Mouse (Mus musculus) ovary, postnatal 14 days (tissue): ENCODE results near the gene Dync1h1.

Experiments
- DNase-seq: peaks from one replicate; pipeline ENCODE4 v3.0.0; 2022; ENCODE audit warnings: low spot score

Gene Dync1h1

DNA sequence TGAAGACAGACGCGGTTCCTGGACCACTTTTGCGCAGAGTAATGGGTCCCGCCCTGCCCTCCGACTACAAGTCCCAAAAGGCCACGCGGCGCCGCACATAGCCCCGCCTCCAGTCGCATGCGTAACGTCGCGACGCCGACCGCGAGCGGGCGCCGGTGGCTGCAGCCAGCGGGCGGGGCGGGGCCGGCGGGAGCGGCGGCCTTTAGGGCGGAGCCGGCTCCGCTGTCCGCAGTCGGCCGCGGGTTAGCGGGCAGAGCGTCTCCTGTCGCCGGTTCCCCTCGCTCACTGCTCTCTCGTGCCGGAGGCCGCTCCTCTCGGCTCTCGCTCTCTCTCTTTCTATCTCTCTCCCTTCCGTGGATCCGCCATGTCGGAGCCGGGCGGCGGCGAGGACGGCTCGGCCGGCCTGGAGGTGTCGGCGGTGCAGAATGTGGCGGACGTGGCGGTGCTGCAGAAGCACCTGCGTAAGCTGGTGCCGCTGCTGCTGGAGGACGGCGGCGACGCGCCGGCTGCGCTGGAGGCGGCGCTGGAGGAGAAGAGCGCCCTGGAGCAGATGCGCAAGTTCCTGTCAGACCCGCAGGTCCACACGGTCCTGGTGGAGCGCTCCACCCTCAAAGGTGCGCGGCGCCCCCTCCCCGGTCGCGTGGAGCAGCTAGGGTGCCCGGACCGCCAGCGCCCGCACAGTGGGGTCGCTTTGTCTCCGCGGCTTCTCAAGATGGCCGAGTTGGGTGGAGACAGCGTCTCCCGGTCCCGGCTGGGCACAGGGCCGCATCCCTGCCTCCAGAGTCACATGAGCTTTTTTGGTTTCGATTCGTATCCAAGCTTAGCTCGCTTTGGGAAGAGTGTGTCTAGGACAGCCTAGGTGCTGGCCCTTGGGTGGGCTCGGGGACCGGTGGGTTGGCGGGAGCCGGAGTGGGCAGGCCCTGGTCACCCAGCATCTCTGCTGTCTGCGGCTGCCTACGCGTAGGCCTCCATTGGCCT lies at the start of gene Dync1h1:
TSS of gene Dync1h1 (plus strand) at position 212 of the 978 bp plus-strand sequence.
- DNase-seq, result peak; percentile 89

DNA sequence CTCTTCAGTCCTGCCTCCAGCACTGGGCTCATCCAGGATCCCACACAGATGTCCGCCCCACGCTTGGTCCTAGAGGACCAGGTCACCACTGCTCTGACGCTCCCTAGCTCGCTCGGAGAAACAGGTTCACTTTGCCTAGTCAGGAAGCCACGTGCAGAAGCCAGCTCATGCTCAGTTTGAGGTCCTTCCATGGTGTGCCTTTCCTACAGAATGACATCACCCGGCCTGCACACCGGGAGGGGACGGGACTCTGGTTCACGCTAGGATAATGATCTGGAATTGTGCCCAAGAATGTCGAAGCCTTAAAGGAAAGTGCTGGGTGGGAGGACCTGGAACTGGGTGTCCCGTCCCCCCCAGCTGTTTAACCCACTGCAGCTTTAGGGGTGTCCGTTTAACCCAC lies 49.1 kb upstream of the Dync1h1 start:
- DNase-seq, result no peak

DNA sequence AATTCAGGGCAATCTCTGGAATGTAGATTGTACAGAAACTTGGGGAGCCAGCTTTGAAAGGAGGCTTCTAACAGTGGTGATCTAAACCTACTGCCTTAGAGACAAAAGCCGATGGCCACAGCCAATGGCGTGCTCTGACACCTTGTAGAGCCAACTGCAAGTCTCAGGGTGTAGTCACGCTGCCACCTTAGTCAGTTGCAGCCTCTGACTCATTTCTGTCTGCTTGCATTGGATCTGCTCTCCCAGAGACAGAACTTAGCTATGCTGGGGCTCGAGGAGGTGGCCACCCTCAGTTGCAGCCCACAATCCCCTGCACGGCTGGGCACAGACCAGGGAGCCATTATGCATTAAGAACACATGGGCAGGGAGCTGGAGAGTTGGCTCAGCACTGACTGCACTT lies 47.9 kb upstream of the Dync1h1 start:
- no peak for DNase-seq

DNA sequence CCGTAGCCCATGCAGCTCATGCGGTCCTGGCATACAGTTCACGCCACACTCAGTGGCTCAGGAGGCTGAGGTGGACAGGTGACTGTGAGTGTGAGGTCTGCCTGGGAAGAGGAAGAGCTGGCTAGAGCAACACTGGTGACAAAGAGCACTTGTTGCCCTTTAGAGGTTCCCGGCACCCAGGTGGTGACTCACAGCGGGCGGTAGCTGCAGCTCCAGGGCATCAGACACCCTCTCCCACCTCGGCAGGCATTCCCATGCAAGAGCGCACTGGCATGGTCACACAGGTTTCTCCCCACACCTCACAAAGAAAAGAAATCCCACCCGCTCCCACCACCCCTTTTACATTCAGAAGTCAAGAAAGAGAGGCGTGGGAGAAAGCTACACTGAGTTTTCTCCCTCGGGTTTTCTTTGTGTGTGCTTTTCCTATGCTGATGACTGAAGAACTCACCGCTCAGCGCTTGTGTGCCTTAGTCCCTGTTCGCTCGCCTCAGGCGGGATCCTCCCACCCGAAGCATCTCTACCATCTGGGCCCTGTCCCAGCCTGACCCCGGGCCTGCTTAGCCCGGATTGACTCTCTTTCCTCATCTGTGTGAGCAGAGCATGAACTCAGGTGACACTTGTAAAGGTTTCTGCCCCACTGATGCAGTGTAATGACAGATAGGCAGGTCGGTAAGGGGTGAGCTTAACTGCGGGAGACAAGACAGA lies 45.6 kb upstream of the Dync1h1 start:
- no peak for DNase-seq

DNA sequence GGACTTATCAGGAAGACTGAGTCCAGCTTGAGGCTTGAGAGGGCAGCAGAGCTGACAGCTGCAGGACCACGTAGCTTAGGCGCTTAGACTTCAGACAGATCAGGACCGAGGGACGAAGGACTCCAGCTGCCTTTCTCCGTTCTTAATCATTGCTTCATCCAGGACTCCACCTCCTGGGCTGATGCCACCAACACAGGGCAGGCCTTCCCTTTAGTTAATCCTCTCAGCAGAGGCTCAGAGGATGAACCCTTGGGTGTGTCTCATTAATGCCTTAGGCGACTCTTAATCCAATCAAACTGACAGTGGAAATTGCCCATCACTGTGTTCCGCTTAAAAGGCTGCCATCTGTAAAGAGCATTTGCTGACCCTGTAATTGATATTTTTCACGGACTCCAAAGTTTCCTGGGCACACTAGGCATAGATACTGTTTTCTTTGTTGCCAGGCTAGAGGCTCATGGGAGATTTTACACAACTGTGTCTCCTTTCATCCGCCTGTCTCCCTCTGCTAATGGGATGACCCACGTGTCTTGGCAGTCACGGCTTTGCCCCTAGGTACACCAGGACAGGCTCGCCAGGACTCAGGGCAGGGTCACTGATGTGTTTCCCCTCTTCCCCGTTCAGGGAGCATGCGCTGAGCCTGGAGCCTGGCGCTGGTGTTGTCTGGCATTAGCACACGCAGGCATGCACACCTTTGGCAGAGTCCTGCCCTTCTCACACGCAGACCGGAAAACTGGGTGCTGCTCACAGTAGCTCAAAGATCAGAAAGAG lies 44.2 kb upstream of the Dync1h1 start:
- DNase-seq, result no peak

DNA sequence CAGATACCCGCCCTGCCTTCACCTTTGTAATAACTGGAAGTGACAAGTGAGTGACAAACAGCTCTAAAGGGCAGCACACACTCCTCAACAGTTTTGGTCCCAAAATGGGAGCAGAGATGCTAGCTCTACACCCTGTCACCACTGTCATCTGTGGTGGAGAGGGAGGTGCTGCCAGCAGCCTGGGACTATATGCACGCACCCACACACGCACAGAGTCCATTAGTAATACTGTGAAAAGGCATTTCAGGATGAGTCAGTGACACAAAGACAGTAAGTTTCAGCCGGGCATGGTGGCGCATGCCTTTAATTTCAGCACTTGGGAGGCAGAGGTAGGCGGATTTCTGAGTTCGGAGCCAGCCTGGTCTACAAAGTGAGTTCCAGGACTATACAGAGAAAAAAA lies 43.1 kb upstream of the Dync1h1 start:
- no peak for DNase-seq

DNA sequence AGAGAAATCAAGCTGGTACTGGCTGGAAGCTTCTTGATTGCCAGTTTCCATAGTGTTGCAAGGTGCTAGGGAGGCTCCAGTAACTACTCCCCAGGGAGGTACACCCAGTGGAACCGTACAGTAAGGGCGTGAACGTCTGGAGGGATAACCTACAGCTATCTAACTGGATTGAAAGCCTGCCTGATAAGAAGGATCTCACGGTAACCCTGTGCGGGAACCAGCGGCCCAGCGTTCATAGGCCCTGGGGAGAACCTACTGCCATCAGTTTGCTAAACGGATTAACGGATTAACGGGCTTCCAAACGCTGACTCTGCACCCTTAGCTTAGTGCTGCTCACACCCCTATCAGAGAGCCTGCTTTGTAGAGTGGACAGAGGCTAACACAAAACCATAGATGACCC lies 37.9 kb upstream of the Dync1h1 start:
- DNase-seq, result no peak

DNA sequence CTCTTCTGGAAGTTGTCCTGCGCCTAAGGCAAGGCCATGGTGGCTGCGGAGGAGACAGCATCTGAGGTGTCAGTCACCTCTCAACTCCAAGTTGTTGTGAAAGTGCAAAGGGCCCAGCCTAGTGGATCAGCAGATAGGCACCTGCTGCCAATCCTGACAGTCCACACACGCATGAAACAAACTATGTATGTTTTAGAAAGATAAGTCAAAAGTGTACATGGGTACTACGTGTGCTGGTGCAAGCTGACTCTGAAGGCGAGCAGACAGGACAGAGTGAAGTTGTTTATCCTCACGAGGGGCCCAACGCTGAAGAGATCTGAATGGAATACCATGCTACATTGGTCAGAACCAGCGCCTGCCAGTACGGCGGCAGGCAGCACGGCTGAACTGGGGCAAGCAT lies 36.4 kb upstream of the Dync1h1 start:
- no peak for DNase-seq

DNA sequence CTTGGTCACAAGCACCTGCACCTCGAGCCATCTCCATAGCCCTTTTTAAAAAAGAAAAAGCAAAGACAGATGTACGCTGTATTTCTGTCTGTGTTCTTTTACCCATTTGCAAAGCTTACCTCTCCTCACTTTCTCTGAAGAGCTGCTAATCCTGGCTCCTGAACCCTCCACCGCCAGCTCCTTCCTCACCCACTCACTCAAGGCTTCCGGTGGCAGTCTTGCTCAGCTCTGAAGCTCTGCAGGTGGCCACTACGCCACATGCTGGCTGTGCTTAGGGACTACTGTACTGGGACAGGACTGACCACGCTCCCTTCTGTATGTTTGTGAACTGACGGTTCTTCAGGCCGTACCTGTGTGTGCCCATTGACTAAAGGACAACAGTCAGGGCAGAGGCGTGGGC lies 34.9 kb upstream of the Dync1h1 start:
- DNase-seq, result no peak

DNA sequence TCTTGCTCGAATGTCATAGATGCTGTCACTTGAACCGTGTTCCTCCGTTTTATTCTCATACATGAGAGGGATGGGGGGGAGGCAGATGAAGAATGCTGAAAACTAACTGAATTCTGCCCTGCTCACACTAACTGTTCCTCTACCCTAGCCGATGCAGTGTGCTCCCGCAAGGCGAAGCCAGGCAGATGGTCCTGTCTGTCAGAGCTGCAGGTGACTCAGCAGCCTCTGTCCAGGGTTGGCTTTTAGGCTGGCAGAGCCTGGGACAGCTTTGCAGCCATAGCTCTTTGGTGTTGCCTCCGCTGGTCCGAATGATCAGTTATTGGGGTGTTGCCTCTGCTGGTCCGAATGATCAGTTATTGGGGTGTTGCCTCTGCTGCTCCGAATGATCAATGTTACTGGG lies 30.2 kb upstream of the Dync1h1 start:
- DNase-seq, result no peak

DNA sequence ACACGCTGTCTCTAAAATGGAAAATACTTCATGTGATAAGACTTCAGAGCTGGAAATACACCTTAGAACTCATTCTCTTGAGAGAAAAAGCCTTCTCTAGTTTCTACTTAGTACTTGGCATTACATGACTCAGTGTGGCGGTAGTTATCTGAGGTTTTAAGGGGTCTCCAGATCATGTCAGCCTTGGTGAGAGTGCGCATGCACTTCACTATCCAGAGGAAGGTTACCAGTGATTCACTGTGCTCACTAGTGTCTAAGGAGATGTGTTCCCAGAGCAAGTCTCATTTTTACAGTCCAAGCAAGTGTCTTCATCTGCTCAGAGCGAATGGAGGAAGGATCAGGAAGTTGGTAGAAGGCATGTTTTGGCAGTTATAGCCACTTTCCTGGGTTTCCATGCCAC lies 28.9 kb upstream of the Dync1h1 start:
- no peak for DNase-seq

DNA sequence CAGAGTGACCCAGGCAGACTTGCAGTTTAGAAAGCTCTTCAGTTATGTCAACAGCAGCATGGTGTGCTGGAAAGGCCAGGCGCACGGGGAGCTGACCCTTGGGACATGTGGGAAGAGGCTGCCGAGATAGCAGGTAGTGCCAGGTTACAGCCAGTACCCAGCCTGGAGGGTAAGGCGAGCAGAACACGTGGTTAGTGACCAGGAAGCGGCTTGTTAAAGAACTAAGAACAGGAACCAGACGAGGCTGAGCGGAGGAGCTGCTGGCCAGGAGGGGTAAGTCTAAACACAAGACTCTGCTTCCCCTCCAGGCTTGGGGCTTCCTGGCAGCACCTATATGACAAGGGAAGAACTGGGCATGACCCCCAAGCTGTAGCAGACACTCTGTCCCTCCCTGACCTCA lies 27.6 kb upstream of the Dync1h1 start:
- no peak for DNase-seq

DNA sequence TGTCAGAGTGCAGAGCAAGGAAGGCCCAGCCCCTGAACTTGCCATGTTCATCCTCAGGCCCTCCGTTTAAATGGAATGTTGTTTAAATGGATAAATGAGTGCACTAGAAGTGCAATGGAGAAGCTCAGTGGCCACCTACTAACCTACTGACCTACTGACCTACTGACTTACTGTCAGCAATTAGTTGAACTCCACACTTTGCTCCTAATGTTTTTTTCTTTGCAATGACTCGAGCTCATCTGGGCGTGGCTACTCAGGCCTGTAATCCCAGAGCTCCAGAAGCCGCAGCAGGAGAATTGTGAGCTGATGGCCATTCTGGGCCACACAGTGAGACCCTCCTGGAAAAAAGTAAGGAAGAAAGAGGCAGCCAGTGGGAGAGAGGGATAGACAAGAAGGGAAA lies 25.3 kb upstream of the Dync1h1 start:
- no peak for DNase-seq

DNA sequence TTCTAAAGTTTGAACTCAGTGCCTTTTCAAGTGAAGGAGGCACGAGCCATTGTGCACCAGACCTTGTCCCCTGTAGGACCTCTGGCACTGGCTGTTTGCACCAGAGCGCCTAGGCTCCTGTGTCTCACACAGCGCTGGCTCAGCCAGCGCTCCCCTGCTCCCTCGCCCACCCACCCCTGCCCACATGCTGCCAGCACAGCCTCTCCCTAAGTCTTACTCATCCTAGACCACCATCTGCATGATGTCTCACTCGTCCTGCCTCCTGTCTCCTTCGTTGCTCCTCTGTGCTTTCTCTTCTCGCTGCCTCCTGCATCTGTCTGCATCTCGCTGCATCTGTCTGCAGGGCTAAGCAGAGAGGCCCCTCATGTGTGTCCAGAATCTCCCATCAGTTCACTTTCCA lies 22.9 kb upstream of the Dync1h1 start:
- no peak for DNase-seq

DNA sequence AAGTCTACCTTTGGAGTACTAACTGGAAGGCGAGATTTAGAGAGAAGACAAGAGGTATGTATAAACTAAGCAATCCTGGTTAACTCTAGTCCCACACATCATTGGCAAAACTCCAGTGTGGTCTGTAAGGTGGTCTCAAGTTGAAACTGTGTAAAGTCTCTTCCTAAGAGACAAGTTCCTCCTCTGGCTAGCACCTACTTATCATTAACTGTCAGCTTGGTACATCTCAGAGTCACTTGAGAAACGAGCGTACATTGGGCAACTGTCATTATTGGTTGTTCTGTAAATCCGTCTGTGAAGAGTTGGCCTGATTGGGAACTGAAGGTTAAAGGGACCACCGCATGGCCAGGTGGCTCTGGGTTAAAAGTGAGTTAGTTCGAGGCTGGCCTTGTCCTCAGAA lies 12.6 kb upstream of the Dync1h1 start:
- DNase-seq, result no peak

DNA sequence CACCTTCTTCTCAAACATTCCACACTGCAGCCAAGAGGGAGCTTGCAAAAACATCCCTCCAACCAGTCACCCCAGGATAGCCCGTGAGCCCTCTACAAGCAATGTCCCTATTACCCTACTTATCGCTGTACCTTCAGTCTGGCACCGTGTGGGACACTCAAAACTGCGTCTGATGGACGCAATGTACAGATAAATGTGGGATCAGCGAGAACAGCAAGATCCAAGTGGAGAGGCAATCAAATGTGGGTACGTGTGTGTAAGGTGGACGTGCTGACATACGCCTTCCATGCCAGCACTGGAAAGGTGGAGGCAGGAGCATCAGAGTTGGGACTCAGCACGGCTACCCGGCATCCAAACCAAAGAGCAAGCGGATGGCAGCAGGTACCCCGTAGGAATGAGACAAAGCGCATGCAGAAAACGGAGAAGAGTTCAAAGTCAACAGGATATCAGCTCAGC lies 10.4 kb upstream of the Dync1h1 start:
- DNase-seq, result no peak

DNA sequence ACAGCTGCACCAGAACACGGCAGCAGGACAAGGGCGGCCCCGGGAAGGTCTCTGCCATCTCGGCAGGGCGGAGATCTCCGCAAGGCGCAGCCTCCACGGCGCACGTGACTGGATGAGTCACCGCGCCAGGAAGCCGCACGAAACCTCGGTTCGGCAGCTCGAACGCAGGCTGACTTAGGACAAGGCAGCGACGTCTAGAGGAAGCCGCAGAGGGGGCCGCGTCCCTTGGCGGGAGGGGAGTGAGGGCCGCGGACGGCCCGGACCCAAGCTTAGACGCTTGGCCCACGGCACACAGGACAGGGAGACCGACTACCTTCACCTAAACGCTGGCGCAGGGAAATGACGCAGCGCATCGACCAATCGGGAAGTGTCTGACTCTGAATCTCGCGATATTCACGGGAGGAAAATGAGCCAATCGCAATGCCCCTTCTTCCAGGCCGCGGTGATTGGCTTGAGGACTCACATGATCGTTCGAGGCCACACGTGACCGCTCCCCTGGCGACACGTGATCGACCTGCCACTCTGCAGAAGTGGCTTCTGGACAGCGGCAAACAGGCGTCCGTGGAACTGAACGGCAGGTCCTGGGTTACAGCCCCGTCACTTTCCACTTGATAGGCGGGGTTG lies 9.9 kb upstream of the Dync1h1 start:
- DNase-seq, result peak; percentile 96

DNA sequence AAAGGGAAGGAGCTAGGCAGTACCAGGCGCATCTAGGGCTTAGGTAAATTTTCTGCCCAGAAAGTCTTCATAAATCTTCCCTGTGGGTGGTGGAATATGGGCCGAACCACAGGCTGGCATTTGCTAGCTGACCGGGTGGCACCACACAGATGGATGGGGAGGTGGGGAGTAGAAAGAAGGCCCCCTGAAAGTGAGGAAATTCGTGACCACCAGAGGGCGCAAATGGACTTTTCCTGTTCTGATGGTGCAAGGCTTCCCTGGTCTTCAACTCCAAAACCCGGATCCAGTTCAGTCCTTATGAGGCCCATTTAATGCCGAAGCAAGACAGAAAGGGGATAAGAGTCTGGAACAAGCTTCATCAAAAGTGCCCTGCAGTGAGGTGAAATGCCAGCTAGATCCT lies 2.7 kb upstream of the Dync1h1 start:
- DNase-seq, result peak; percentile 55

DNA sequence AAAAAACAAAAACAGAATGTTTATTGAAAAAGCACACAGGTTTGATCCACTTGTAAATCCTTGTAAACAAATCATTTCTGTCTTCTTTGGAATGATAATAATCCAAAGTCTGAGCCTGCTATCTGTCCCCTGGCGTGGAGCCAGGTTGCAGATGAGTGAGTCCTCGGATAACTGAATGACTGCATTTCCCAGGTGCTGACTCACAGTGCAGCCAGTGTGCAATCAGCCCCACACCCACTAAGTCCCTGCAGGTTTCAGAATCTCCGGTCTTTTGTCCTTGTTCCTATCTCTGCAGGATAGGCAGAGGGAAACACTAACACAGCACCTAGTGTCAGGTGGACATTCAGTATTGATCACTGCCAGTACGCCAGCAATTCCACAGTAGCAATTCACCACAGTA lies 1.5 kb upstream of the Dync1h1 start:
- DNase-seq, result no peak

DNA sequence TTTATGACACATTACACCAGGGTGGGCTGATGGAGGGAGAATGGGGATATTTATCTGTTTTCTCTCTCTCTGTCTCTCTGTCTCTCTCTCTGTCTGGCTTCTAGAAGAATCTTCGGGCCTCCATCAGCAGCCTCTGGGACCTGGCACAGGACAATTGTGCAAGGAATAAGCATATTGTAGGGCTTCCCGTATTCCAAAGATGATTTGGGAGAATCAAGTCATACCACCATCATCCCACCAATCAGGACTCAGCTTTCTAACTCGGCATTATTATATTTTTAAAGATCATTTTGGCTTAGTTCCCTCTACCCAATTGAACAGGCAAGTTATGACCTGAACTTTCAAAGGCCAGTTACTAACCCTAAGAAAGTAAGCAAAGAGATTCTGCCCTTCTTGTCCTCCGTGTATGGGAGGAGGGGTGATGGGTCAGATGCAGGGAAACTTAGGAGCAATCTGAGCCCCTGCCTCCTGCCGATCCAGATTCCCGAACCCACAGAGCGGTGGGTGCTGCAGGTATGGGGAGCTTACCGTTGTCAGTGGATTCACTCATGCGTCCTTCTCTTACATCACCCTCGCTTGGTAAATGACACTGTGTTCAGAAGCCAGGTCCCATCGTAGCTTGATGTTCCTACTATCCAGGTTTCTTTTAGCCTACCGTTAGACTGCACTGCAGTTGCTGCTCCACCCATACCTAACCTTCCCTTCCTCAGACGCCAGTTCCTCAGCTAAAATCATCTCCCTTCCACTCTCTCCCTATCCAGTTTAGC lies 844 bp upstream of the Dync1h1 start:
- no peak for DNase-seq

DNA sequence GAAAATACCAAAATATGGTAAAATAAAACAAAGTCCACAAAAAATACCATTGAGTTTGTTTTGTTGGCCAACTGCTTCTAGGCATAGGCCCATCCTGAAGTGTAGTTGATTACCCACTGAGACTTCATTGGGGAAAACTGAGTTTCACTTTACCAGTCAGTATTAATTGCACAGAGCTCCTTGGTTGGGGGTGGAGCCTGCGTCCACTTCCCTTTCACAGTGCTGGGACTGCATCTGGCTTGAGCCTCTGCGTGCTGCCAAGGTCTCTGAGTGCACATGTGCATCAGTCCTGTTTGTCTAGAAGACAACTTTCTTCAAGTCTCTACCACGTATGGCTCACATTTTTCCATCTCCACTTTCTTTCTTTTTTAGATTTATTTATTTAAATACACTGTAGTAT lies 4.9 kb downstream of the Dync1h1 start:
- no peak for DNase-seq
